Mouse (Mus musculus): ENCODE results near the gene C1qtnf9. TPM values are rescaled to one million over a fixed set of nuclear protein-coding genes. Genes with fewer than 3 reads are reported as not detected.

Gene C1qtnf9
- polyA plus RNA-seq, 1 experiment from 2014 or later = 4.0 TPM

DNA sequence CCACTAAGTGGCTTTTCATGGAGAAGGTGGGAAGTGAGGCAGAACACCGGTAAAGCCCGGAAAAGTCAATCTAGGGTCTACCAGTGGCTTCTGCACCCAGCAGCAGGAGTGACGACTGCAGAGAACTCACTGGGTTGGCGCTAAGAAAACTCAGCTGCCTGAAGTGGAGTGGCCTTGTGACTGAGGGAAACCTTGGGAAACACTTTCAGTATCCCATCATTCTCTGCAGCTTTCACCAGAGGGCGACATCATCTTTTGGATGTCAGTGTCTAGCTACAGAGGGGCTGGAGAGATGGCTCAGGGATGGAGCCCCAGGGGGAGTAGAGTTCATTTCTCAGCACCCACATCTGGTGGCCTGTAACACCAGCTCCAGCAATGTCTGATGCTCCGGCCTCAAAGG lies 1.4 kb downstream of the C1qtnf9 start:
- no peaks in the 10 kb centered on the region for H3K4me1 ChIP-seq (ENCODE audit: control insufficient read depth, insufficient read depth, low read length)
- H3K27me3 ChIP-seq (ENCODE audit: control insufficient read depth, insufficient read depth, low read length) = no peaks in the 10 kb centered on the region
- no peaks in the 10 kb centered on the region for H3K9me3 ChIP-seq (replicated peaks; ENCODE audit: control insufficient read depth, low read length)
- no peak overlapping the region for H3K4me2 ChIP-seq (ENCODE audit: low read depth, low read length)
- H3K4me3 ChIP-seq (replicated peaks; ENCODE audit: low read length) = no peak overlapping the region
- H3K9ac ChIP-seq (ENCODE audit: low read length) = no peak overlapping the region
- H3K36me3 ChIP-seq (ENCODE audit: control insufficient read depth, insufficient read depth, low read length) = no peaks in the 10 kb centered on the region
- no peak overlapping the region for H3K27ac ChIP-seq (ENCODE audit: low read length)
- WGBS = 46% methylated on average over 6 of the region's 6 CpGs
- ATAC-seq (ENCODE audit: insufficient read depth, low FRiP score) = no peak

DNA sequence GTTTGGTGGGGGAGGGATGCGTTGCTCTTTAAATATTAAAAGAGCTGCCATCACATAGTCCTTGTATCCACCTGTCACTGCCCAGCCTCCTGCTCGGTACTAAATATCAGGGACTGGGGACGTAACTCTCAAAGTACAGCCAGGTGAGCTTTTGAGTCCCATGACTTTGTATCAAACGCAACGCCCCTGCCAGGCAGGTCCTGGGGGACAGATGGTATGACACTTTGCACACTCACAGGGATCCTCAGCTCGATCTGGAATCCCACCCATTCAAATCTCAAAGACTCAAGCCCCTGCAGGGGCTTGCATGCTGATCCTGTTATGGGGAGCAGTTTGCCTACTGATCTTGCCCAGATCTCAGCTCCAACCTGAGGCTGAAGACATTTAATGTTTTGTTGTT lies 2.7 kb downstream of the C1qtnf9 start:
- Histone ChIP-seq H3K4me1 (ENCODE audit: control insufficient read depth, insufficient read depth, low read length) (no peaks in the 10 kb centered on the region), H3K4me2 (ENCODE audit: low read depth, low read length) (0 out of 2 replicates have a peak overlapping the region, but pooled peaks have one; percentile 56), H3K4me3 (replicated peaks; ENCODE audit: low read length) (no peak overlapping the region), H3K36me3 (ENCODE audit: control insufficient read depth, insufficient read depth, low read length) (no peaks in the 10 kb centered on the region), H3K27ac (ENCODE audit: low read length) (no peak overlapping the region), H3K9ac (ENCODE audit: low read length) (no peak overlapping the region), H3K27me3 (ENCODE audit: control insufficient read depth, insufficient read depth, low read length) (no peaks in the 10 kb centered on the region), H3K9me3 (replicated peaks; ENCODE audit: control insufficient read depth, low read length) (no peaks in the 10 kb centered on the region)
- no peak for ATAC-seq (ENCODE audit: insufficient read depth, low FRiP score)
- 71% methylated on average over 6 of the region's 6 CpGs for WGBS

DNA sequence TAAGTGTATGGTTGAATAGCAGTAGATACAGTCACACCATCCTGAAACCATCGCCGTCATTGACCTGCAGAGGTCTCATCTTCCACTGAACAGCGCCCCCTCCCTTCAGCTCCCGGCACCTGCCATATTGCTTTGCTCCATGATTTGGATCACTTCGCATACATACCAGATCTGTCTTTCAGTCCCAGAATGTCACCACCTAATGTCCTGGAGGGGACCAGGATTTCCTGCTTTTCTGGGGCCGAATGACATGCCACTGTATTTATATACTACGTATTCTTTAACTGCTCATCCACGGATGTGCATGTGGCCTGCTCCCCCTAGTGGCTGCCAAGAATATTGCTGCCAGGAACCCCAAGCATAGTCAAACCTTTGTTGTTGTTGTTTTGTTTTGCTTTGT lies 3.1 kb downstream of the C1qtnf9 start:
- H3K4me3 ChIP-seq (replicated peaks; ENCODE audit: low read length) = peak overlapping the region; percentile 44
- no peak overlapping the region for H3K9ac ChIP-seq (ENCODE audit: low read length)
- H3K27ac ChIP-seq (ENCODE audit: low read length) = no peak overlapping the region
- no peak for ATAC-seq (ENCODE audit: insufficient read depth, low FRiP score)
- no peaks in the 10 kb centered on the region for H3K27me3 ChIP-seq (ENCODE audit: control insufficient read depth, insufficient read depth, low read length)
- no peaks in the 10 kb centered on the region for H3K9me3 ChIP-seq (replicated peaks; ENCODE audit: control insufficient read depth, low read length)
- no peaks in the 10 kb centered on the region for H3K4me1 ChIP-seq (ENCODE audit: control insufficient read depth, insufficient read depth, low read length)
- peak overlapping the region; percentile 56 for H3K4me2 ChIP-seq (ENCODE audit: low read depth, low read length)
- 4% methylated on average over 8 of the region's 8 CpGs for WGBS
- no peaks in the 10 kb centered on the region for H3K36me3 ChIP-seq (ENCODE audit: control insufficient read depth, insufficient read depth, low read length)

DNA sequence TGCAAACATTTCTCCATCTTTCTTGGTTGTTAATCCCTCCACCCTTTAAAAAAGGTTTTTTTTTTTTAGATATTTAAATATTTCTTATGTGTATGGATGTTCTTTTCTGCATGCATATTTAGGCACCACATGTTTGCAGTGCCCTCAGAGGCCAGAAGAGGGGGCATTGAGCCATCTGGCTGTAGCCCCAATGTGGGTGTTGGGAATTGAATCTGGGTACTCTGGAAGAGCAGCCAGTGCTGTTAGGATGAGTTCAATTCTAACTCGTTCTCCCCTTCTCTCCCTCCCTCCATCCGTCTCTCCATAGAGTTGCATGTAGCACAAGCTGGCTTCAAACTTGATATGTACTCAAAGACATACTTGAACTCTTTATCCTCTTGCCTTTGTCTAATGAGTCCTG lies 5.5 kb downstream of the C1qtnf9 start:
- no peak for ATAC-seq (ENCODE audit: insufficient read depth, low FRiP score)
- H3K27me3 ChIP-seq (ENCODE audit: control insufficient read depth, insufficient read depth, low read length) = no peaks in the 10 kb centered on the region
- no peaks in the 10 kb centered on the region for H3K9me3 ChIP-seq (replicated peaks; ENCODE audit: control insufficient read depth, low read length)
- no peaks in the 10 kb centered on the region for H3K36me3 ChIP-seq (ENCODE audit: control insufficient read depth, insufficient read depth, low read length)
- 83% methylated on average over 2 of the region's 2 CpGs for WGBS
- H3K4me2 ChIP-seq (ENCODE audit: low read depth, low read length) = no peak overlapping the region
- no peak overlapping the region for H3K4me3 ChIP-seq (replicated peaks; ENCODE audit: low read length)
- no peak overlapping the region for H3K27ac ChIP-seq (ENCODE audit: low read length)
- H3K4me1 ChIP-seq (ENCODE audit: control insufficient read depth, insufficient read depth, low read length) = no peaks in the 10 kb centered on the region
- H3K9ac ChIP-seq (ENCODE audit: low read length) = no peak overlapping the region

DNA sequence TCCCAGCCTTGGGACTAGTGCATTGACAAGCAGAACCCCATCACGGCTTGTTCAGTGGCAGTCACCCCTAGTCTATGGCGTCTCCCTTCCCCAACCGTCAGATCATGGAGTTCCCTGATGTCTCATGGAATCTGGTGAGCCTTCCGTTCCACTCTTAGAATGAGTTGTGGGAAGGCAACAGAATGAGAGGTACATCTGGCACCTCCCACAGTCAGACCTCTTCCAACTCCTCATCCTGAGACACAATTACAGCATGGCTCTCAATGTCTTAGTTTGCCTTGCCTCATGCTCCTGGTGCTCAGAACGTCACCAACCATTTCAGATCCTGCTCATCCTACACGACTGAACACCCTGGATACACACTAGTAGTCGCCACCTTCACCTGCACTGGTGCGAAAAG lies 8.6 kb downstream of the C1qtnf9 start:
- no peaks in the 10 kb centered on the region for H3K27me3 ChIP-seq (ENCODE audit: control insufficient read depth, insufficient read depth, low read length)
- H3K36me3 ChIP-seq (ENCODE audit: control insufficient read depth, insufficient read depth, low read length) = no peaks in the 10 kb centered on the region
- ATAC-seq (ENCODE audit: insufficient read depth, low FRiP score) = no peak
- H3K9ac ChIP-seq (ENCODE audit: low read length) = no peak overlapping the region
- no peak overlapping the region for H3K27ac ChIP-seq (ENCODE audit: low read length)
- no peak overlapping the region for H3K4me3 ChIP-seq (replicated peaks; ENCODE audit: low read length)
- WGBS = 84% methylated on average over 8 of the region's 8 CpGs
- no peaks in the 10 kb centered on the region for H3K9me3 ChIP-seq (replicated peaks; ENCODE audit: control insufficient read depth, low read length)
- H3K4me2 ChIP-seq (ENCODE audit: low read depth, low read length) = no peak overlapping the region
- H3K4me1 ChIP-seq (ENCODE audit: control insufficient read depth, insufficient read depth, low read length) = no peaks in the 10 kb centered on the region

DNA sequence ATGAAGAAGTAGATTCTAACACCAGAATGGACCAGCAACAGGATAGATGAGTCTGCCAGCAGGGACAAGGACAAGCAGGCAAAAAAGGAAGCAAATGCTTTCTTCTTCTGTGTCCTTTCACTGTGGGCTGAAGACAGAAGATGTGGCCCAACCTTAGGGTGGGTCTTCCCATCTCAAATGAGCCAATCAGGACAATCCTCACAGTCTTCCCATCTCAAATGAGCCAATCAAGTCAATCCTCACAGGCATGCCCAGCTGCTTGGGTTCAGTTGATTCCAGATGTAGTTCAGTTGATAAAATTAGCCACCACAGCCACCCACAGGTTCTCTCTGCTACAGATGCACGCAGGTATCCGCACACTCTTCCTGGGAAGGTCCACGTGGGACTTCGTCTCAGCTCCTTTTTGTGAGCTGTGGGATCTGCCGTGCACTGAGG lies 9.6 kb downstream of the C1qtnf9 start:
- no peak overlapping the region for H3K27ac ChIP-seq (ENCODE audit: low read length)

DNA sequence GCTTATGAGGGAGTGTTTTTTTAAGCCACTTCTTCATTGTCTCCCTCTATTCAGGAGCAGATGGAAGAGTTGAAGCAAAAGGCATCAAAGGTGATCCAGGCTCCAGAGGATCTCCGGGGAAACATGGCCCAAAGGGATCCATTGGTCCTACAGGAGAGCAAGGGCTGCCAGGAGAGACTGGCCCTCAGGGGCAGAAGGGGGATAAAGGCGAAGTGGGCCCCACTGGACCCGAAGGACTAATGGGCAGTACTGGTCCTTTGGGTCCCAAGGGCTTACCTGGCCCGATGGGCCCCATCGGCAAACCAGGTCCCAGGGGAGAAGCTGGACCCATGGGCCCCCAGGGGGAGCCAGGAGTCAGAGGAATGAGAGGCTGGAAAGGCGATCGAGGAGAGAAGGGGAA lies 11.3 kb downstream of the C1qtnf9 start:
- Histone ChIP-seq H3K27me3 (ENCODE audit: control insufficient read depth, insufficient read depth, low read length) (no peaks in the 10 kb centered on the region), H3K27ac (ENCODE audit: low read length) (no peak overlapping the region), H3K4me2 (ENCODE audit: low read depth, low read length) (no peak overlapping the region), H3K9me3 (replicated peaks; ENCODE audit: control insufficient read depth, low read length) (no peaks in the 10 kb centered on the region), H3K36me3 (ENCODE audit: control insufficient read depth, insufficient read depth, low read length) (no peaks in the 10 kb centered on the region), H3K4me3 (replicated peaks; ENCODE audit: low read length) (no peak overlapping the region), H3K9ac (ENCODE audit: low read length) (no peak overlapping the region), H3K4me1 (ENCODE audit: control insufficient read depth, insufficient read depth, low read length) (no peaks in the 10 kb centered on the region)
- no peak for ATAC-seq (ENCODE audit: insufficient read depth, low FRiP score)
- 88% methylated on average over 7 of the region's 7 CpGs for WGBS

More for the DNA sequence above, 9.6 kb downstream of the C1qtnf9 start:
- no peak overlapping the region for H3K4me2 ChIP-seq (ENCODE audit: low read depth, low read length)
- 83% methylated on average over 5 of the region's 5 CpGs for WGBS
- ATAC-seq (ENCODE audit: insufficient read depth, low FRiP score) = no peak
- H3K9ac ChIP-seq (ENCODE audit: low read length) = no peak overlapping the region
- H3K4me3 ChIP-seq (replicated peaks; ENCODE audit: low read length) = no peak overlapping the region
- no peaks in the 10 kb centered on the region for H3K4me1 ChIP-seq (ENCODE audit: control insufficient read depth, insufficient read depth, low read length)
- H3K27me3 ChIP-seq (ENCODE audit: control insufficient read depth, insufficient read depth, low read length) = no peaks in the 10 kb centered on the region
- H3K36me3 ChIP-seq (ENCODE audit: control insufficient read depth, insufficient read depth, low read length) = no peaks in the 10 kb centered on the region
- no peaks in the 10 kb centered on the region for H3K9me3 ChIP-seq (replicated peaks; ENCODE audit: control insufficient read depth, low read length)

DNA sequence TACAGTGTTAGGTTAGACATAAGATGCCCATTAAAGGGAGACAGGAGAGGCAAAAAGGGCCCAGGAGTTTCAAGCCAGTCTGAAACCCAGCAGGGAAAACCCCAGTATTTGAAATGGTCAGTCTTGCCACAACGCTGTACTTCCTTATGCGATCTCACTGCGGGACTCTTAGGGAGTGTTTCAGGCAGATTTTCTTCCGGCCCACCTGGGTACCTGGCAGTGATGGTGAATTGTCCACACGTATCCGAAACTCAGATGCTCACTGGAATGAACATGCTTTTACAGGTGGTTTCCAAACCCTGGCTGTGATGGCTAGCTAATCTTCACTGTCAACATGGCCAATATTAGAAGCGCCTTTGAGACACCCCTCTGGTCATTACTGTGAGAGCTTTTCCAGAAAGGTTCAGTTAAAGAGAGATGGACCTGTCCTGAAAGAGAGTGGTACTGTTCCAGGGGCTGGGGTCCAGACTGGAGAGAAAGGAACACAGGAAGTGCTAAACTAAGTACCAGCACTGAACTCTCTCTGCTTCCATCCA lies 14.3 kb downstream of the C1qtnf9 start:
- Histone ChIP-seq H3K36me3 (ENCODE audit: control insufficient read depth, insufficient read depth, low read length) (no peaks in the 10 kb centered on the region), H3K9ac (ENCODE audit: low read length) (no peak overlapping the region), H3K27me3 (ENCODE audit: control insufficient read depth, insufficient read depth, low read length) (no peaks in the 10 kb centered on the region), H3K4me1 (ENCODE audit: control insufficient read depth, insufficient read depth, low read length) (no peaks in the 10 kb centered on the region), H3K4me2 (ENCODE audit: low read depth, low read length) (no peak overlapping the region), H3K9me3 (replicated peaks; ENCODE audit: control insufficient read depth, low read length) (no peaks in the 10 kb centered on the region), H3K27ac (ENCODE audit: low read length) (no peak overlapping the region), H3K4me3 (replicated peaks; ENCODE audit: low read length) (no peak overlapping the region)
- no peak for ATAC-seq (ENCODE audit: insufficient read depth, low FRiP score)
- 40% methylated on average over 7 of the region's 7 CpGs for WGBS

DNA sequence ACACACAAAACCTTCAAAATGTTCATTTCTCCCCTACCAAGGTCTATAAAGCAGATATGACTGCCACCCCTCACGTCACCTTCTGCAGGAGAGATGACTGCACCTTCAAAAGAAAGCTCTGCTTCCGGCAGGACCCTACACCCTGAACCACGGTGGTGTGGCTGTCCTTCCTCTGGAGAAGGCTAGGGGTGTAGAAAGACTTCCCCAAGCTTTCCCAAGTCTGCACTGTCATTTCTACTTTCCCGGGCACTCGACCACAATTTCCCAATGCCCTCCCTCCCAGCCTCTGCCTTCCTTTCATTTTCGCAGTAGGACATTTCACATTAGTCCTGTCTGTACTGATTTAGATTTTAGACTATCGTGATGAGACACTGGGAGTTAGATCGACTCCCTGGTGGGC lies 15.3 kb downstream of the C1qtnf9 start:
- Histone ChIP-seq H3K36me3 (ENCODE audit: control insufficient read depth, insufficient read depth, low read length) (no peaks in the 10 kb centered on the region), H3K4me1 (ENCODE audit: control insufficient read depth, insufficient read depth, low read length) (no peaks in the 10 kb centered on the region), H3K27me3 (ENCODE audit: control insufficient read depth, insufficient read depth, low read length) (no peaks in the 10 kb centered on the region), H3K27ac (ENCODE audit: low read length) (no peak overlapping the region), H3K4me2 (ENCODE audit: low read depth, low read length) (no peak overlapping the region), H3K9ac (ENCODE audit: low read length) (no peak overlapping the region; the same call in 1 of the 2 replicates), H3K9me3 (replicated peaks; ENCODE audit: control insufficient read depth, low read length) (no peaks in the 10 kb centered on the region), H3K4me3 (replicated peaks; ENCODE audit: low read length) (no peak overlapping the region)
- 40% methylated on average over 8 of the region's 8 CpGs for WGBS
- ATAC-seq (ENCODE audit: insufficient read depth, low FRiP score) = no peak
